Mouse (Mus musculus) midbrain, embryonic 10.5 days (tissue): Measurements from ENCODE around the gene Purb. TPM values are rescaled to one million over a fixed set of nuclear protein-coding genes. Genes with fewer than 3 reads are reported as not detected.
"Not testable (repeated sequence)": the region's sequence is repeated elsewhere in the genome, so short reads cannot be mapped to it uniquely, and the experiment has no call there.

Experiments used
- DNase-seq: peaks from one replicate; pipeline ENCODE4 v3.0.0-alpha.2; 2017; ENCODE audit warnings: low spot score
- H3K27ac ChIP-seq: fragments of 300-500 bp; sonication (generic); replicated peaks from 2 replicates; pipeline ENCODE4 v1.5.1; 2016; ENCODE audit warnings: mild to moderate bottlenecking
- H3K27me3 ChIP-seq: fragments of 300-500 bp; sonication (generic); 2 replicates; pipeline ENCODE4 v1.6.1; 2016; ENCODE audit warnings: low read depth, mild to moderate bottlenecking; ENCODE audit not compliant: poor library complexity, severe bottlenecking
- H3K36me3 ChIP-seq: fragments of 300-500 bp; sonication (generic); 2 replicates; pipeline ENCODE4 v1.6.1; 2016; ENCODE audit warnings: mild to moderate bottlenecking, moderate library complexity
- H3K4me1 ChIP-seq: fragments of 300-500 bp; sonication (generic); 2 replicates; pipeline ENCODE4 v1.6.1; 2016
- H3K4me3 ChIP-seq: fragments of 300-500 bp; sonication (generic); 2 replicates; pipeline ENCODE4 v1.5.1; 2016; ENCODE audit warnings: mild to moderate bottlenecking, moderate library complexity
- H3K9me3 ChIP-seq: fragments of 300-500 bp; sonication (generic); replicated peaks from 2 replicates; pipeline ENCODE4 v1.6.1; 2016; ENCODE audit warnings: mild to moderate bottlenecking
- WGBS: fragments of 180-500 bp; shearing (Covaris S2); methylation state at CpG from one replicate; pipeline ENCODE4 v1.1.7; 2016; 5-methylcytosine and 5-hydroxymethylcytosine counted together
- polyA plus RNA-seq: library from polyadenylated mRNA; unstranded; fragments of >200 nt; fragmentation: Nextera tagmentation; extraction: Ambion mirVana; gene quantifications from 2 replicates; pipeline ENCODE4 v1.2.1, GENCODE M21; 2016

Purb gene
- polyA plus RNA-seq, 1 experiment from 2014 or later, result 15.5 TPM

- not testable (repeated sequence) for H3K27ac ChIP-seq, H3K4me1 ChIP-seq, H3K9me3 ChIP-seq, H3K27me3 ChIP-seq, H3K4me3 ChIP-seq, H3K36me3 ChIP-seq, DNase-seq
- 94% methylated on average over 5 of the region's 5 CpGs for WGBS
These were observed 27.6 kb downstream of the Purb start for GRCm38 (mm10) chr11:6448155-6448554.

- 94% methylated on average over 4 of the region's 4 CpGs for WGBS
- peaks cover 2% of the 10 kb centered on the region; the same call in 1 of the 2 replicates for H3K36me3 ChIP-seq
- no peaks in the 10 kb centered on the region for H3K9me3 ChIP-seq
- DNase-seq, result no peak
- no peak overlapping the region for H3K4me3 ChIP-seq
- H3K27me3 ChIP-seq, result no peaks in the 10 kb centered on the region
- H3K4me1 ChIP-seq, result peaks cover 13% of the 10 kb centered on the region
- no peak overlapping the region for H3K27ac ChIP-seq
These were observed 28.2 kb downstream of the Purb start for GRCm38 (mm10) chr11:6447493-6447892.

GRCm38 (mm10) chr11:6445951-6446350 is 29.8 kb downstream of the Purb start:
- peaks cover 14% of the 10 kb centered on the region for H3K4me1 ChIP-seq
- no peak for DNase-seq
- no peaks in the 10 kb centered on the region for H3K27me3 ChIP-seq
- H3K36me3 ChIP-seq, result peaks cover 16% of the 10 kb centered on the region
- WGBS, result 93% methylated on average over 7 of the region's 7 CpGs
- no peak overlapping the region for H3K27ac ChIP-seq
- no peaks in the 10 kb centered on the region for H3K9me3 ChIP-seq
- H3K4me3 ChIP-seq, result no peak overlapping the region

- no peaks in the 10 kb centered on the region for H3K27me3 ChIP-seq
- 84% methylated on average over 4 of the region's 4 CpGs for WGBS
- H3K36me3 ChIP-seq, result peaks cover 20% of the 10 kb centered on the region
- H3K4me3 ChIP-seq, result no peak overlapping the region
- H3K27ac ChIP-seq, result peak overlapping the region; percentile 97
- peaks cover 14% of the 10 kb centered on the region for H3K4me1 ChIP-seq
- no peaks in the 10 kb centered on the region for H3K9me3 ChIP-seq
- no peak for DNase-seq
These were observed 30.3 kb downstream of the Purb start for GRCm38 (mm10) chr11:6445441-6445840.

- H3K9me3 ChIP-seq, result no peaks in the 10 kb centered on the region
- H3K4me3 ChIP-seq, result peak within 1 kb of the TSS; percentile 75
- peaks cover 29% of the 10 kb centered on the region for H3K36me3 ChIP-seq
- H3K4me1 ChIP-seq, result peaks cover 14% of the 10 kb centered on the region
- H3K27me3 ChIP-seq, result no peaks in the 10 kb centered on the region
- H3K27ac ChIP-seq, result peak within 1 kb of the TSS; percentile 97
- under 1% methylated on average over 79 of the region's 80 CpGs for WGBS
- peak; percentile 99 for DNase-seq
These were observed 31.5 kb downstream of the Purb start, which contains the start of gene H2afv for GRCm38 (mm10) chr11:6444077-6444853. H2afv (minus strand) TSS chr11:6444443.

- DNase-seq, result no peak
- WGBS, result 0% methylated on average over 10 of the region's 10 CpGs
- Histone ChIP-seq H3K27me3 (no peaks in the 10 kb centered on the region), H3K4me3 (peak overlapping the region; percentile 75), H3K36me3 (peaks cover 34% of the 10 kb centered on the region), H3K9me3 (no peaks in the 10 kb centered on the region), H3K4me1 (peaks cover 14% of the 10 kb centered on the region), H3K27ac (peak overlapping the region; percentile 97)
These were observed 32.0 kb downstream of the Purb start for GRCm38 (mm10) chr11:6443727-6444076.

GRCm38 (mm10) chr11:6443102-6443501 is 32.6 kb downstream of the Purb start:
- no peaks in the 10 kb centered on the region for H3K9me3 ChIP-seq
- no peaks in the 10 kb centered on the region for H3K27me3 ChIP-seq
- peak overlapping the region; percentile 97 for H3K27ac ChIP-seq
- no peak for DNase-seq
- H3K4me3 ChIP-seq, result peak overlapping the region; percentile 75
- peaks cover 14% of the 10 kb centered on the region for H3K4me1 ChIP-seq
- WGBS, result 75% methylated on average over 4 of the region's 4 CpGs
- H3K36me3 ChIP-seq, result peaks cover 40% of the 10 kb centered on the region

GRCm38 (mm10) chr11:6442566-6442965 is 33.2 kb downstream of the Purb start:
- Histone ChIP-seq H3K4me3 (peak overlapping the region; percentile 75), H3K4me1 (peaks cover 14% of the 10 kb centered on the region), H3K27me3 (no peaks in the 10 kb centered on the region), H3K27ac (no peak overlapping the region), H3K9me3 (no peaks in the 10 kb centered on the region), H3K36me3 (peaks cover 46% of the 10 kb centered on the region)
- 96% methylated on average over 4 of the region's 4 CpGs for WGBS
- DNase-seq, result no peak

- no peak overlapping the region for H3K27ac ChIP-seq
- peaks cover 70% of the 10 kb centered on the region for H3K36me3 ChIP-seq
- no peaks in the 10 kb centered on the region for H3K27me3 ChIP-seq
- H3K4me1 ChIP-seq, result peaks cover 11% of the 10 kb centered on the region
- no peaks in the 10 kb centered on the region for H3K9me3 ChIP-seq
- no peak for DNase-seq
- no peak overlapping the region for H3K4me3 ChIP-seq
- WGBS, result 93% methylated on average over 4 of the region's 4 CpGs
These were observed 35.5 kb downstream of the Purb start for GRCm38 (mm10) chr11:6440171-6440570.

- Histone ChIP-seq H3K27ac (no peak overlapping the region), H3K4me3 (no peak overlapping the region), H3K4me1 (peaks cover 2% of the 10 kb centered on the region; the same call in 1 of the 2 replicates), H3K27me3 (no peaks in the 10 kb centered on the region), H3K9me3 (no peaks in the 10 kb centered on the region), H3K36me3 (peaks cover 94% of the 10 kb centered on the region)
- WGBS, result 89% methylated on average over 2 of the region's 2 CpGs
- no peak for DNase-seq
These were observed 38.0 kb downstream of the Purb start for GRCm38 (mm10) chr11:6437667-6438066.

GRCm38 (mm10) chr11:6436442-6436841 is 39.3 kb downstream of the Purb start:
- no peak overlapping the region for H3K4me3 ChIP-seq
- no peak overlapping the region for H3K27ac ChIP-seq
- peaks cover 96% of the 10 kb centered on the region for H3K36me3 ChIP-seq
- peak; percentile 51 for DNase-seq
- WGBS, result 71% methylated on average over 8 of the region's 8 CpGs
- no peaks in the 10 kb centered on the region for H3K27me3 ChIP-seq
- no peaks in the 10 kb centered on the region for H3K4me1 ChIP-seq
- H3K9me3 ChIP-seq, result no peaks in the 10 kb centered on the region

- no peak overlapping the region for H3K27ac ChIP-seq
- H3K9me3 ChIP-seq, result no peaks in the 10 kb centered on the region
- DNase-seq, result no peak
- WGBS, result 95% methylated on average over 7 of the region's 7 CpGs
- peaks cover 98% of the 10 kb centered on the region for H3K36me3 ChIP-seq
- no peaks in the 10 kb centered on the region for H3K4me1 ChIP-seq
- no peaks in the 10 kb centered on the region for H3K27me3 ChIP-seq
- H3K4me3 ChIP-seq, result no peak overlapping the region
These were observed 45.5 kb downstream of the Purb start for GRCm38 (mm10) chr11:6430186-6430585.

GRCm38 (mm10) chr11:6420722-6421350 is 54.9 kb downstream of the Purb start:
- H3K9me3 ChIP-seq, result no peaks in the 10 kb centered on the region
- H3K27ac ChIP-seq, result no peak overlapping the region
- H3K4me3 ChIP-seq, result no peak overlapping the region
- WGBS, result 69% methylated on average over 2 of the region's 2 CpGs
- peaks cover 88% of the 10 kb centered on the region for H3K36me3 ChIP-seq
- H3K27me3 ChIP-seq, result no peaks in the 10 kb centered on the region
- H3K4me1 ChIP-seq, result peaks cover 19% of the 10 kb centered on the region
- no peak for DNase-seq
